Mouse (Mus musculus) limb, embryonic 14.5 days (tissue): ENCODE results near the gene Gm49355. TPM values are rescaled to one million over a fixed set of nuclear protein-coding genes. Genes with fewer than 3 reads are reported as not detected.

Experiments used
- ATAC-seq: fragments of 200-750 bp; cut with Nextera tagmentation; 2 replicates; pipeline ENCODE4 v1.8.0; 2017; ENCODE audit warnings: low read depth, moderate number of reproducible peaks, moderate TSS enrichment; ENCODE audit not compliant: low FRiP score
- DNase-seq: peaks from one replicate; pipeline ENCODE4 v3.0.0-alpha.2; 2015; ENCODE audit warnings: low spot score
- H3K27ac ChIP-seq: fragments of 300-500 bp; sonication (generic); replicated peaks from 2 replicates; pipeline ENCODE4 v1.5.1; 2014; ENCODE audit warnings: low read depth, mild to moderate bottlenecking, low read length, moderate library complexity, mixed read lengths
- H3K27me3 ChIP-seq: fragments of 300-500 bp; sonication (generic); 2 replicates; pipeline ENCODE4 v1.6.1; 2014; ENCODE audit warnings: low read length, mixed read lengths; ENCODE audit not compliant: control insufficient read depth, insufficient read depth
- H3K36me3 ChIP-seq: fragments of 300-500 bp; sonication (generic); 2 replicates; pipeline ENCODE4 v1.6.1; 2014; ENCODE audit warnings: mild to moderate bottlenecking, low read length, moderate library complexity, mixed read lengths; ENCODE audit not compliant: control insufficient read depth, insufficient read depth
- H3K4me1 ChIP-seq: fragments of 300-500 bp; sonication (generic); 2 replicates; pipeline ENCODE4 v1.6.1; 2014; ENCODE audit warnings: antibody characterized with exemption, low read length, mixed read lengths; ENCODE audit not compliant: control insufficient read depth, insufficient read depth
- H3K4me2 ChIP-seq: fragments of 300-500 bp; sonication (generic); replicated peaks from 2 replicates; pipeline ENCODE4 v1.6.1; 2014; ENCODE audit warnings: low read depth, mild to moderate bottlenecking, low read length, moderate library complexity; ENCODE audit not compliant: severe bottlenecking
- H3K4me3 ChIP-seq: fragments of 300-500 bp; sonication (generic); replicated peaks from 2 replicates; pipeline ENCODE4 v1.5.1; 2014; ENCODE audit warnings: low read length
- H3K9ac ChIP-seq: fragments of 300-500 bp; sonication (generic); 2 replicates; pipeline ENCODE4 v1.6.1; 2014; ENCODE audit warnings: mild to moderate bottlenecking, low read depth, low read length, moderate library complexity; ENCODE audit not compliant: severe bottlenecking
- H3K9me3 ChIP-seq: fragments of 300-500 bp; sonication (generic); 2 replicates; pipeline ENCODE4 v1.6.1; 2016; ENCODE audit warnings: low read length; ENCODE audit not compliant: control insufficient read depth
- POLR2A ChIP-seq: fragments of 200-500 bp; IDR thresholded peaks from 2 replicates; pipeline ENCODE4 v1.8.0; 2012; ENCODE audit warnings: inconsistent platforms, mild to moderate bottlenecking, moderate library complexity, borderline replicate concordance; ENCODE audit not compliant: insufficient read depth, insufficient read length; ENCODE audit errors: extremely low read depth
- WGBS: fragments of 180-500 bp; shearing (Covaris S2); extraction: QIAGEN DNeasy Blood & Tissue Kit; methylation state at CpG from one replicate; pipeline ENCODE4 v1.1.7; 2014; 5-methylcytosine and 5-hydroxymethylcytosine counted together
- polyA plus RNA-seq, 2 experiments: library from polyadenylated mRNA; depleted of rRNA in 1 of 2; stranded (reverse) in 1 of 2; unstranded in 1 of 2; fragments of >200 nt; fragmentation: Nextera tagmentation in 1 of 2; extraction: Ambion mirVana in 1 of 2; gene quantifications; 2 replicates each; pipeline versions ENCODE4 v1.2.1 to v1.2.3; 2012 to 2014

Gene Gm49355
- polyA plus RNA-seq, 2 experiments = 0.09 to 0.11 TPM

- Histone ChIP-seq H3K9ac (no peak overlapping the region), H3K27me3 (peaks cover 98% of the 10 kb centered on the region), H3K4me3 (0 out of 2 replicates have a peak overlapping the region, but pooled peaks have one; percentile 8), H3K36me3 (no peaks in the 10 kb centered on the region), H3K4me1 (no peaks in the 10 kb centered on the region), H3K9me3 (no peaks in the 10 kb centered on the region), H3K4me2 (no peak overlapping the region), H3K27ac (no peak overlapping the region)
- ATAC-seq (no peak), DNase-seq (no peak)
- TF ChIP-seq POLR2A = no peak
- 1% methylated on average over 19 of the region's 19 CpGs for WGBS
Measured at GRCm38 (mm10) chr14:12340238-12341074, 56.7 kb downstream of the Gm49355 start.

DNA sequence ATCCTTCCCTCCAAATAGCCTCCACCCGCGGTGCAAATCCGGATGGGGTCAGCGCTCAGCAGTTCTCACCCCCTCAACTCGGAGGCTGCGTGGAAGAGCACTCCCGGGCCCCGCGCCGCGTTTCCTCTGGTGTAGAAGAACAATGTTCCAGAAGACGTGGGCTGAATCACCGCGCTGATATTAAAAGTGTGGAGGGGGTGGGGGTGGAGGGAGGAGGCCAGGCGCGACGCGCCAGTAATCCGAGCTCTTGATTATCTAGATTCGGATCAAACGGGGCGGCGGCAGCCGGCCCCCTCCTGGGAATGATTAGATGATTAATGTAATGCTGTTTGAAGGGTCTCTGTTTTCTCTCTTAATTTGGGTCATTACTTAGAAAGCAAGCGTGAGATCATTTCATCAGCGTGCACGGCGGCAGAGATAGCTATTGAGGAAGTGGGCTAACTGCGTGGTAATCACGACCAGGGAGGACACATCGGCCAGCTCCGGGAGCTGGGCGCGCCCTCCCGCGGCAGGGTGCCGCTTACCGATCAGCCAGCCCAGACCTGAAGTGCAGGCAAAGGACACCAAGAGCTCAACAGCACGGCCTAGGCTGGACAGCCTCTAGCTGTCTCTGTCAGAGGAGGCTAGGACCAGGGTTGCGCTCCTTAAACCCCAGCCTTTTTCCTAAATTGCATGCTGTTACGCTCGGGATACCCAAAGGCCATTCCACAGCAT lies 57.5 kb downstream of the Gm49355 start:
- H3K27me3 ChIP-seq = peaks cover 98% of the 10 kb centered on the region
- 2% methylated on average over 42 of the region's 42 CpGs for WGBS
- H3K4me2 ChIP-seq = 0 out of 2 replicates have a peak overlapping the region, but pooled peaks have one; percentile 13
- peaks cover 2% of the 10 kb centered on the region; the same call in 1 of the 2 replicates for H3K4me1 ChIP-seq
- H3K36me3 ChIP-seq = no peaks in the 10 kb centered on the region
- ATAC-seq (no peak), DNase-seq (no peak)
- H3K27ac ChIP-seq = no peak overlapping the region
- no peaks in the 10 kb centered on the region for H3K9me3 ChIP-seq
- H3K4me3 ChIP-seq = peak overlapping the region; percentile 8; the same call in 1 of the 2 replicates
- H3K9ac ChIP-seq = no peak overlapping the region
- no peak for TF ChIP-seq POLR2A

DNA sequence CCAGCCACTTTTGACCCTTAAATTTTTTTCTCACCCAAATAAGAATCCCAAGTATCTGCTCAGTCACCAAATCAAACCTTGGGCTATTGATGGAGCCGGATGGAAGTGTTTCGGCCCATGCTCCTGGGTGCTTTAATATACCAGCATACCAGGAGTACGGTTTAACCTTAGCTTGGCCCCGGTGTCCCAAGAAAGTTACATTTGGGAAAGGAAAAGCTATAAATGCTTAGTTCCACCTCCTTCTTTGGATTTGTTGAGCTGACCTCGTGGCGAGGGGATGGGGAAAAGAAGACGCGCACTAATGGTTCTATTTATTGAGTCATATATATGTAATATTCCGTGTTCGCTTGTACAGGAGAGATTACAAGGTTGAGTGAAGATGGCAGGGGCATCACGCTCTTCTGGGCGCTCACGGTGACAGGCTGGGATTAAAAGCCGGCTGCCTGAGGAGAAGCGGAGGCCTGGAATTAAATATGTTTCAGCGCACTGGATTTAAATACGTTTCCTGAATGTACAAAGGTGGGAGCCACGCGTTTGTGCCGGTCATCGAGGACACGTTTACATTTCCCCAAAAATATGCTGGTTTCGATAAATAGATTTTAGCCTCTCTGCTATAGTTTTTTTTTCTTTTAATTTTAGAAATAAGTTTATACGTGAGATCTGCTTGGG lies 58.1 kb downstream of the Gm49355 start:
- no peak for TF ChIP-seq POLR2A
- Histone ChIP-seq H3K9me3 (no peaks in the 10 kb centered on the region), H3K4me1 (peaks cover 3% of the 10 kb centered on the region; the same call in 1 of the 2 replicates), H3K4me3 (0 out of 2 replicates have a peak overlapping the region, but pooled peaks have one; percentile 8), H3K36me3 (no peaks in the 10 kb centered on the region), H3K9ac (no peak overlapping the region), H3K27ac (no peak overlapping the region), H3K4me2 (no peak overlapping the region), H3K27me3 (peaks cover 98% of the 10 kb centered on the region)
- DNase-seq (no peak), ATAC-seq (no peak)
- WGBS = 2% methylated on average over 24 of the region's 24 CpGs

GRCm38 (mm10) chr14:12342458-12343131 lies 58.8 kb downstream of the Gm49355 start:
- no peak overlapping the region for H3K9ac ChIP-seq
- no peaks in the 10 kb centered on the region for H3K36me3 ChIP-seq
- H3K27me3 ChIP-seq = peaks cover 99% of the 10 kb centered on the region
- no peak overlapping the region for H3K4me3 ChIP-seq
- no peak for TF ChIP-seq POLR2A
- ATAC-seq (no peak), DNase-seq (no peak)
- WGBS = 2% methylated on average over 23 of the region's 23 CpGs
- no peak overlapping the region for H3K27ac ChIP-seq
- H3K4me1 ChIP-seq = peaks cover 3% of the 10 kb centered on the region; the same call in 1 of the 2 replicates
- no peaks in the 10 kb centered on the region for H3K9me3 ChIP-seq
- H3K4me2 ChIP-seq = no peak overlapping the region
